Mouse (Mus musculus) neural tube, embryonic 13.5 days (tissue): Measurements from ENCODE around the gene Poglut1. TPM values are rescaled to one million over a fixed set of nuclear protein-coding genes. Genes with fewer than 3 reads are reported as not detected.
A peak's percentile ranks its signal among the peaks of the same experiment; 100 is the strongest.

ENCODE experiments used
- ATAC-seq: fragments of 200-750 bp; cut with Nextera tagmentation; 2 replicates; pipeline ENCODE4 v1.8.0; 2017; ENCODE audit warnings: low read depth, mild to moderate bottlenecking, moderate TSS enrichment, moderate library complexity
- H3K27ac ChIP-seq: fragments of 300-500 bp; sonication (generic); replicated peaks from 2 replicates; pipeline ENCODE4 v1.5.1; 2015; ENCODE audit warnings: moderate library complexity, mild to moderate bottlenecking, inconsistent platforms
- H3K27me3 ChIP-seq: fragments of 300-500 bp; sonication (generic); 2 replicates; pipeline ENCODE4 v1.6.1; 2015; ENCODE audit warnings: mild to moderate bottlenecking, inconsistent platforms
- H3K36me3 ChIP-seq: fragments of 300-500 bp; sonication (generic); 2 replicates; pipeline ENCODE4 v1.6.1; 2015; ENCODE audit warnings: mild to moderate bottlenecking, inconsistent platforms
- H3K4me1 ChIP-seq: fragments of 300-500 bp; sonication (generic); replicated peaks from 2 replicates; pipeline ENCODE4 v1.6.1; 2015; ENCODE audit warnings: inconsistent platforms
- H3K4me2 ChIP-seq: fragments of 300-500 bp; sonication (generic); 2 replicates; pipeline ENCODE4 v1.6.1; 2015; ENCODE audit warnings: inconsistent platforms, mild to moderate bottlenecking, moderate library complexity
- H3K4me3 ChIP-seq: fragments of 300-500 bp; sonication (generic); 2 replicates; pipeline ENCODE4 v1.5.1; 2015; ENCODE audit warnings: mild to moderate bottlenecking, inconsistent platforms
- H3K9ac ChIP-seq: fragments of 300-500 bp; sonication (generic); 2 replicates; pipeline ENCODE4 v1.6.1; 2015; ENCODE audit warnings: moderate library complexity, mild to moderate bottlenecking, inconsistent platforms
- H3K9me3 ChIP-seq: fragments of 300-500 bp; sonication (generic); 2 replicates; pipeline ENCODE4 v1.6.1; 2016; ENCODE audit warnings: inconsistent platforms
- WGBS: fragments of 180-500 bp; shearing (Covaris S2); methylation state at CpG from one replicate; pipeline ENCODE4 v1.1.7; 2015; 5-methylcytosine and 5-hydroxymethylcytosine counted together
- polyA plus RNA-seq: library from polyadenylated mRNA; unstranded; fragments of >200 nt; fragmentation: Nextera tagmentation; extraction: Ambion mirVana; gene quantifications from 2 replicates; pipeline ENCODE4 v1.2.1, GENCODE M21; 2015

Poglut1 gene
- polyA plus RNA-seq, 1 experiment from 2014 or later, result 63.3 TPM

GRCm38 (mm10) chr16:38522129-38523084 lies 27.7 kb downstream of the Poglut1 start, which contains the start of gene Timmdc1:
TSS of gene Timmdc1 (minus strand) at chr16:38522663.
- Histone ChIP-seq H3K4me3 (peak within 1 kb of the TSS; percentile 96), H3K36me3 (peaks cover 45% of the 10 kb centered on the region), H3K4me1 (peaks cover 15% of the 10 kb centered on the region), H3K9me3 (no peaks in the 10 kb centered on the region), H3K27ac (peak within 1 kb of the TSS; percentile 94), H3K27me3 (no peaks in the 10 kb centered on the region), H3K9ac (peak within 1 kb of the TSS; percentile 93), H3K4me2 (peak within 1 kb of the TSS; percentile 68)
- peak; percentile 99 for ATAC-seq
- WGBS, result under 1% methylated on average over 73 of the region's 73 CpGs

GRCm38 (mm10) chr16:38521211-38521987 lies 28.7 kb downstream of the Poglut1 start:
- Histone ChIP-seq H3K36me3 (peaks cover 43% of the 10 kb centered on the region), H3K27me3 (no peaks in the 10 kb centered on the region), H3K4me3 (peak overlapping the region; percentile 96), H3K27ac (no peak overlapping the region), H3K4me2 (peak overlapping the region; percentile 68), H3K9ac (peak overlapping the region; percentile 93), H3K9me3 (no peaks in the 10 kb centered on the region), H3K4me1 (peaks cover 15% of the 10 kb centered on the region)
- 35% methylated on average over 8 of the region's 8 CpGs for WGBS
- ATAC-seq, result no peak

- H3K9me3 ChIP-seq, result no peaks in the 10 kb centered on the region
- peaks cover 15% of the 10 kb centered on the region for H3K4me1 ChIP-seq
- 97% methylated on average over 2 of the region's 2 CpGs for WGBS
- H3K27ac ChIP-seq, result no peak overlapping the region
- no peak overlapping the region for H3K9ac ChIP-seq
- no peaks in the 10 kb centered on the region for H3K27me3 ChIP-seq
- H3K36me3 ChIP-seq, result peaks cover 37% of the 10 kb centered on the region
- no peak for ATAC-seq
- H3K4me2 ChIP-seq, result no peak overlapping the region
- H3K4me3 ChIP-seq, result no peak overlapping the region
These were observed 30.9 kb downstream of the Poglut1 start for GRCm38 (mm10) chr16:38519140-38519539.

- H3K27me3 ChIP-seq, result no peaks in the 10 kb centered on the region
- H3K4me3 ChIP-seq, result no peak overlapping the region
- H3K9ac ChIP-seq, result no peak overlapping the region
- WGBS, result 94% methylated on average over 2 of the region's 2 CpGs
- no peak for ATAC-seq
- no peaks in the 10 kb centered on the region for H3K9me3 ChIP-seq
- H3K4me2 ChIP-seq, result no peak overlapping the region
- no peak overlapping the region for H3K27ac ChIP-seq
- H3K4me1 ChIP-seq, result no peaks in the 10 kb centered on the region
- peaks cover 74% of the 10 kb centered on the region for H3K36me3 ChIP-seq
These were observed 39.2 kb downstream of the Poglut1 start for GRCm38 (mm10) chr16:38510846-38511245.

GRCm38 (mm10) chr16:38506041-38506634 lies 43.9 kb downstream of the Poglut1 start:
- WGBS, result 84% methylated on average over 4 of the region's 4 CpGs

GRCm38 (mm10) chr16:38503528-38503927 lies 46.5 kb downstream of the Poglut1 start:
- H3K9me3 ChIP-seq, result no peaks in the 10 kb centered on the region
- no peak overlapping the region for H3K9ac ChIP-seq
- ATAC-seq, result no peak
- H3K4me2 ChIP-seq, result no peak overlapping the region
- peaks cover 73% of the 10 kb centered on the region for H3K36me3 ChIP-seq
- H3K27me3 ChIP-seq, result no peaks in the 10 kb centered on the region
- WGBS, result 95% methylated on average over 4 of the region's 4 CpGs
- H3K4me1 ChIP-seq, result no peaks in the 10 kb centered on the region
- H3K4me3 ChIP-seq, result no peak overlapping the region
- H3K27ac ChIP-seq, result no peak overlapping the region

More at GRCm38 (mm10) chr16:38506041-38506634, 43.9 kb downstream of the Poglut1 start:
- peak; percentile 88 for ATAC-seq
- no peaks in the 10 kb centered on the region for H3K27me3 ChIP-seq
- no peaks in the 10 kb centered on the region for H3K9me3 ChIP-seq
- no peak overlapping the region for H3K27ac ChIP-seq
- no peak overlapping the region for H3K9ac ChIP-seq
- no peaks in the 10 kb centered on the region for H3K4me1 ChIP-seq
- peaks cover 75% of the 10 kb centered on the region for H3K36me3 ChIP-seq
- no peak overlapping the region for H3K4me2 ChIP-seq
- no peak overlapping the region for H3K4me3 ChIP-seq

- ATAC-seq, result no peak
- Histone ChIP-seq H3K4me2 (no peak overlapping the region), H3K36me3 (peaks cover 72% of the 10 kb centered on the region), H3K27me3 (no peaks in the 10 kb centered on the region), H3K4me1 (no peaks in the 10 kb centered on the region), H3K27ac (no peak overlapping the region), H3K9ac (no peak overlapping the region), H3K4me3 (no peak overlapping the region), H3K9me3 (no peaks in the 10 kb centered on the region)
- WGBS, result 93% methylated on average over 10 of the region's 10 CpGs
These were observed 47.6 kb downstream of the Poglut1 start for GRCm38 (mm10) chr16:38502469-38502868.

GRCm38 (mm10) chr16:38496604-38497140 lies 53.4 kb downstream of the Poglut1 start:
- no peaks in the 10 kb centered on the region for H3K4me1 ChIP-seq
- no peak overlapping the region for H3K27ac ChIP-seq
- peaks cover 41% of the 10 kb centered on the region for H3K36me3 ChIP-seq
- no peak for ATAC-seq
- no peaks in the 10 kb centered on the region for H3K9me3 ChIP-seq
- no peaks in the 10 kb centered on the region for H3K27me3 ChIP-seq
- H3K4me3 ChIP-seq, result no peak overlapping the region
- WGBS, result 85% methylated on average over 7 of the region's 7 CpGs
- no peak overlapping the region for H3K9ac ChIP-seq
- H3K4me2 ChIP-seq, result no peak overlapping the region

GRCm38 (mm10) chr16:38493890-38494289 lies 56.2 kb downstream of the Poglut1 start:
- 88% methylated on average over 10 of the region's 10 CpGs for WGBS
- ATAC-seq, result no peak
- no peak overlapping the region for H3K9ac ChIP-seq
- no peak overlapping the region for H3K27ac ChIP-seq
- H3K4me3 ChIP-seq, result no peak overlapping the region
- H3K27me3 ChIP-seq, result no peaks in the 10 kb centered on the region
- H3K4me2 ChIP-seq, result no peak overlapping the region
- H3K4me1 ChIP-seq, result no peaks in the 10 kb centered on the region
- peaks cover 24% of the 10 kb centered on the region for H3K36me3 ChIP-seq
- no peaks in the 10 kb centered on the region for H3K9me3 ChIP-seq

GRCm38 (mm10) chr16:38492551-38492950 lies 57.5 kb downstream of the Poglut1 start:
- H3K4me2 ChIP-seq, result no peak overlapping the region
- no peak overlapping the region for H3K9ac ChIP-seq
- WGBS, result 91% methylated on average over 3 of the region's 3 CpGs
- no peaks in the 10 kb centered on the region for H3K9me3 ChIP-seq
- no peaks in the 10 kb centered on the region for H3K4me1 ChIP-seq
- H3K27ac ChIP-seq, result no peak overlapping the region
- no peak overlapping the region for H3K4me3 ChIP-seq
- ATAC-seq, result no peak
- no peaks in the 10 kb centered on the region for H3K27me3 ChIP-seq
- peaks cover 13% of the 10 kb centered on the region for H3K36me3 ChIP-seq

- ATAC-seq, result peak; percentile 43
- Histone ChIP-seq H3K27me3 (peaks cover 31% of the 10 kb centered on the region), H3K4me3 (peak overlapping the region; percentile 35), H3K36me3 (no peaks in the 10 kb centered on the region), H3K4me1 (peaks cover 7% of the 10 kb centered on the region), H3K9ac (peak overlapping the region; percentile 55), H3K9me3 (no peaks in the 10 kb centered on the region), H3K27ac (no peak overlapping the region), H3K4me2 (peak overlapping the region; percentile 56)
- WGBS, result 37% methylated on average over 42 of the region's 42 CpGs
These were observed 66.3 kb downstream of the Poglut1 start for GRCm38 (mm10) chr16:38483582-38484309.
